Comparison of ENCODE assay signal across 21 mouse cellular contexts in the genomic region with DNA sequence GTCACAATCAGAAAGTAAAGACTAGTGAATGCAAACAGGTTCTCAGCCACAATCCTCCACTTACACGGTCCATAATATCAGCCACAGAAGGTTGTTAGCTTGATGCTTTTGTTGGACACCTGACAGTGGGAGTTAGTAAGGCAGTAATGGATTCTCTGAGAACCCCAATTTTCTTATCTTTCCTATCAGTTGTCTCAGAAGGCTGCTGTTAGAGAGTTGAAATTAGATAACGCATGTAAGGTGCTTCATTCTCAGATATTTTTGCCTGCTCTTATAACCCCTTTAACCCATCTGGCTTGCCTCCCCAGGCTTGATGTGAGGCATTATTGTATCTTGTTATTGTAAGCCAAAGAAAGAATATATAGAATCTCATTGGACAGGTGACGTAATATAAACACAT.
"Had no signal": no experiment of that assay in that cellular context is flagged by ENCODE, and none has a peak within 500 bp of the region (broad histone marks: within the 10 kb centered on the region; RNA-seq: fewer than 3 reads in every experiment).

No protein-coding gene starts in this region.

- H3K27me3 ChIP-seq: limb, embryonic 13.5 days; midbrain, embryonic 12.5 days; midbrain, embryonic 15.5 days; neural tube, embryonic 12.5 days; neural tube, embryonic 15.5 days; stomach, embryonic 15.5 days had no signal

- H3K36me3 ChIP-seq: limb, embryonic 10.5 days; limb, embryonic 13.5 days; midbrain, embryonic 12.5 days; midbrain, embryonic 15.5 days; neural tube, embryonic 12.5 days; neural tube, embryonic 15.5 days; stomach, embryonic 15.5 days had no signal

- H3K27ac ChIP-seq: layer of hippocampus, adult 2 months; limb, embryonic 10.5 days; limb, embryonic 13.5 days; midbrain, embryonic 12.5 days; midbrain, embryonic 15.5 days; neural tube, embryonic 12.5 days; neural tube, embryonic 15.5 days; stomach, embryonic 15.5 days had no signal

- DNase-seq: kidney, adult 18-20 months; kidney, adult 9 months; kidney, postnatal 14 days; layer of hippocampus, adult 9-11 months; lung, embryonic 14.5 days; lung, postnatal 36 days; right cerebral cortex, adult 18-20 months; right cerebral cortex, postnatal 25 days; spleen, adult 18-20 months; thymus, adult 18-20 months; thymus, postnatal 36 days had no signal

- H3K4me2 ChIP-seq: limb, embryonic 13.5 days; lung, embryonic 14.5 days; midbrain, embryonic 12.5 days; midbrain, embryonic 15.5 days; neural tube, embryonic 12.5 days; neural tube, embryonic 15.5 days; stomach, embryonic 15.5 days had no signal

- H3K9me3 ChIP-seq: limb, embryonic 10.5 days; limb, embryonic 13.5 days; midbrain, embryonic 12.5 days; midbrain, embryonic 15.5 days; neural tube, embryonic 12.5 days; neural tube, embryonic 15.5 days; stomach, embryonic 15.5 days had no signal

- H3K4me3 ChIP-seq: layer of hippocampus, adult 2 months; limb, embryonic 10.5 days; limb, embryonic 13.5 days; midbrain, embryonic 12.5 days; midbrain, embryonic 15.5 days; neural tube, embryonic 12.5 days; neural tube, embryonic 15.5 days; stomach, embryonic 15.5 days had no signal

- ATAC-seq: intestine, embryonic 16.5 days; lung, postnatal 0 days; midbrain, embryonic 15.5 days had no signal

- H3K4me1 ChIP-seq: limb, embryonic 10.5 days; limb, embryonic 13.5 days; midbrain, embryonic 12.5 days; midbrain, embryonic 15.5 days; neural tube, embryonic 12.5 days; neural tube, embryonic 15.5 days; stomach, embryonic 15.5 days had no signal

- H3K9ac ChIP-seq: limb, embryonic 13.5 days; lung, embryonic 14.5 days; midbrain, embryonic 12.5 days; midbrain, embryonic 15.5 days; neural tube, embryonic 12.5 days; neural tube, embryonic 15.5 days; stomach, embryonic 15.5 days had no signal
